Comparison of ENCODE assay signal across 11 mouse cellular contexts in genomic region chr6:145779383-145779782, GRCm38 (mm10). TPM values are rescaled to one million over a fixed set of nuclear protein-coding genes. Genes with fewer than 3 reads are reported as not detected.
DNase-seq lines count a peak whose midpoint lies in the region; ATAC-seq and TF ChIP-seq lines count a peak whose summit lies in the region.
"Had no signal": no experiment of that assay in that cellular context is flagged by ENCODE, and none has a peak within 500 bp of the region (broad histone marks: within the 10 kb centered on the region; RNA-seq: fewer than 3 reads in every experiment).

No protein-coding gene starts in this region.

- no peaks in the 10 kb centered on the region for H3K9me3 ChIP-seq in kidney, embryonic 14.5 days (ENCODE audit: control insufficient read depth, low read length)
- no peaks in the 10 kb centered on the region for H3K9me3 ChIP-seq in lung, embryonic 16.5 days (ENCODE audit: control insufficient read depth, low read length)

- peak; percentile 18; the same call in 1 of the 2 replicates for TF ChIP-seq POLR2A in bone marrow, adult 2 months (IDR thresholded peaks at IDR 0.05; ENCODE audit: borderline replicate concordance, control insufficient read depth, low read depth, low read length)

- H3K4me1 ChIP-seq in bone marrow, adult 2 months (ENCODE audit: control insufficient read depth, insufficient read depth, low read length) = no peaks in the 10 kb centered on the region; the same call in none of the 2 replicates
- H3K4me1 ChIP-seq in kidney, embryonic 14.5 days (ENCODE audit: control insufficient read depth, insufficient read depth, low read length) = peaks cover 13% of the 10 kb centered on the region
- H3K4me1 ChIP-seq in lung, embryonic 16.5 days (replicated peaks; ENCODE audit: control insufficient read depth, insufficient read depth, low read length) = peaks cover 9% of the 10 kb centered on the region

- WGBS in bone marrow, adult 2 months = 15% methylated on average over 6 of the region's 6 CpGs
- 4% methylated on average over 6 of the region's 6 CpGs for WGBS in kidney, embryonic 14.5 days
- WGBS in lung, embryonic 16.5 days = 26% methylated on average over 6 of the region's 6 CpGs

- H3K27me3 ChIP-seq in kidney, embryonic 14.5 days (ENCODE audit: control insufficient read depth, insufficient read depth, low read length) = no peaks in the 10 kb centered on the region
- H3K27me3 ChIP-seq in lung, embryonic 16.5 days (ENCODE audit: control insufficient read depth, insufficient read depth, low read depth, low read length) = no peaks in the 10 kb centered on the region

- intact Hi-C loops in heart, postnatal 36 days (cut with DNase I) = no loop called here
- intact Hi-C loops in gastrocnemius, postnatal 36 days (cut with DNase I) = no loop called here

- H3K4me3 ChIP-seq in bone marrow, adult 2 months (replicated peaks; ENCODE audit: control insufficient read depth, low read depth, low read length) = no peak overlapping the region
- H3K4me3 ChIP-seq in kidney, embryonic 14.5 days (ENCODE audit: low read length) = no peak overlapping the region
- H3K4me3 ChIP-seq in lung, embryonic 16.5 days (ENCODE audit: low read length) = no peak overlapping the region

- H3K27ac ChIP-seq in bone marrow, adult 2 months (ENCODE audit: control insufficient read depth, insufficient read depth, low read depth, low read length, poor library complexity) = no peak overlapping the region
- no peak overlapping the region for H3K27ac ChIP-seq in kidney, embryonic 14.5 days (ENCODE audit: low read depth, low read length)
- H3K27ac ChIP-seq in lung, embryonic 16.5 days (ENCODE audit: low read length) = no peak overlapping the region
- H3K27ac ChIP-seq: liver, embryonic 14.5 days had no signal

- TF ChIP-seq CTCF in bone marrow, adult 2 months (IDR thresholded peaks at IDR 0.05; ENCODE audit: control insufficient read depth, insufficient read depth, low read length) = no peak

- no peak overlapping the region for H3K9ac ChIP-seq in kidney, embryonic 14.5 days (ENCODE audit: low read depth, low read length)
- H3K9ac ChIP-seq in lung, embryonic 16.5 days (ENCODE audit: low read length) = no peak overlapping the region
- H3K9ac ChIP-seq: liver, embryonic 14.5 days had no signal

- H3K36me3 ChIP-seq in kidney, embryonic 14.5 days (ENCODE audit: control insufficient read depth, insufficient read depth, low read length) = no peaks in the 10 kb centered on the region
- H3K36me3 ChIP-seq in lung, embryonic 16.5 days (ENCODE audit: control insufficient read depth, insufficient read depth, low read length) = no peaks in the 10 kb centered on the region

- ATAC-seq in kidney, embryonic 14.5 days (ENCODE audit: low FRiP score, low TSS enrichment) = peak; percentile 93
- peak; percentile 93 for ATAC-seq in lung, embryonic 16.5 days (ENCODE audit: low read depth)

- no peak overlapping the region for H3K4me2 ChIP-seq in kidney, embryonic 14.5 days (replicated peaks; ENCODE audit: low read depth, low read length)
- no peak overlapping the region for H3K4me2 ChIP-seq in lung, embryonic 16.5 days (ENCODE audit: low read depth, low read length)

- DNase-seq in heart, adult 11 months = peak; percentile 92
- DNase-seq in heart, postnatal 36 days = no peak
- no peak for DNase-seq in layer of hippocampus, adult 8-10 months (ENCODE audit: low spot score in 2 of 2)
- no peak for DNase-seq in gastrocnemius, postnatal 36 days
- DNase-seq in thymus, postnatal 36 days = no peak
- DNase-seq: cerebellum, adult 18-20 months; thymus, postnatal 4 days had no signal

RNA-seq across cellular contexts. Expression of gene Rassf8, which starts 32.8 kb away (rescaled TPM):
- 10 to 100 TPM; 48.9 to 51.9 TPM for total RNA-seq in heart, postnatal 36 days (2021)
- polyA plus RNA-seq in bone marrow, adult 2 months (2011; ENCODE audit: insufficient read depth, insufficient read length, low replicate concordance, missing spikeins) = 3.0 and 3.5 TPM in 2 replicates
- 11.5 TPM in 2 replicates for polyA plus RNA-seq in kidney, embryonic 14.5 days (2014; fragmentation: Nextera tagmentation; extraction: Ambion mirVana)
- 5.4 and 5.7 TPM in 2 replicates for polyA plus RNA-seq in lung, embryonic 16.5 days (2015; fragmentation: Nextera tagmentation; extraction: Ambion mirVana)
- total RNA-seq in layer of hippocampus, adult 8-10 months (2022) = 10 to 100 TPM; 23.0 to 28.5 (median 23.5) TPM
- 10 to 100 TPM; 27.0 to 29.8 TPM for total RNA-seq in gastrocnemius, postnatal 36 days (2021)
